Mouse (Mus musculus) heart, adult 2 months (tissue): Measurements from ENCODE around the gene Ppp3ca. TPM values are rescaled to one million over a fixed set of nuclear protein-coding genes. Genes with fewer than 3 reads are reported as not detected.

Experiments used
- DNase-seq, 2 experiments: peaks; one replicate each; pipeline ENCODE4 v3.0.0; 2021
- H3K27ac ChIP-seq: fragments of 200-600 bp; 2 replicates; pipeline ENCODE4 v1.8.1; 2022
- H3K27me3 ChIP-seq: fragments of 200-500 bp; 2 replicates; pipeline ENCODE4 v1.6.1; 2012; ENCODE audit warnings: mild to moderate bottlenecking, low read length, inconsistent platforms, mixed read lengths; ENCODE audit not compliant: control insufficient read depth, insufficient read depth
- H3K36me3 ChIP-seq: fragments of 200-500 bp; 2 replicates; pipeline ENCODE4 v1.6.1; 2012; ENCODE audit warnings: low read length, inconsistent platforms; ENCODE audit not compliant: control insufficient read depth, insufficient read depth
- H3K4me1 ChIP-seq: fragments of 200-500 bp; 2 replicates; pipeline ENCODE4 v1.6.1; 2011; ENCODE audit warnings: low read length; ENCODE audit not compliant: control insufficient read depth, insufficient read depth
- H3K4me3 ChIP-seq: fragments of 200-600 bp; 2 replicates; pipeline ENCODE4 v1.8.1; 2022
- H3K79me2 ChIP-seq: fragments of 200-500 bp; replicated peaks from 2 replicates; pipeline ENCODE4 v1.6.1; 2012; ENCODE audit warnings: mild to moderate bottlenecking, inconsistent platforms, low read length, moderate library complexity, mixed read lengths; ENCODE audit not compliant: control insufficient read depth, insufficient read depth
- H3K9ac ChIP-seq: fragments of 200-500 bp; 2 replicates; pipeline ENCODE4 v1.6.1; 2012; ENCODE audit warnings: low read depth, mild to moderate bottlenecking, control low read depth, inconsistent platforms, low read length, mixed read lengths
- CTCF ChIP-seq: fragments of 200-600 bp; IDR thresholded peaks from 2 replicates; pipeline ENCODE4 v1.8.1; 2022; ENCODE audit warnings: antibody characterized with exemption, mild to moderate bottlenecking, moderate library complexity
- EP300 ChIP-seq: fragments of 200-500 bp; IDR thresholded peaks from 2 replicates; pipeline ENCODE4 v1.6.1; 2011; ENCODE audit warnings: low read depth, low read length, control low read depth; ENCODE audit not compliant: insufficient read depth
- POLR2A ChIP-seq: fragments of 200-500 bp; IDR thresholded peaks from 2 replicates; pipeline ENCODE4 v1.6.1; 2011; ENCODE audit warnings: mild to moderate bottlenecking, low read depth, low read length, control low read depth; ENCODE audit not compliant: insufficient read depth
- WGBS: fragments of 180-500 bp; shearing (Covaris S2); methylation state at CpG from one replicate; pipeline ENCODE4 v1.1.7; 2018; 5-methylcytosine and 5-hydroxymethylcytosine counted together
- intact Hi-C: fragments of 180-260 bp; cut with DNase I; formaldehyde crosslinking; loops from one replicate; pipeline ENCODE4 v1.15.1; 2025
- polyA plus RNA-seq: library from polyadenylated mRNA; depleted of rRNA; stranded (reverse); fragments of >200 nt; gene quantifications from 2 replicates; pipeline ENCODE4 v1.2.3, GENCODE M21; 2012
- total RNA-seq, 2 experiments: library from RNA; stranded (reverse); gene quantifications; 2 replicates each; pipeline ENCODE4 v1.2.3; 2021

The Ppp3ca gene
- total and polyA plus RNA-seq, 3 experiments, result 18.3 to 44.3 (median 41.7) TPM

GRCm38 (mm10) chr3:136829109-136829508 lies 159.2 kb downstream of the Ppp3ca start:
- Histone ChIP-seq H3K27ac (no peak overlapping the region), H3K4me3 (no peak overlapping the region), H3K9ac (no peak overlapping the region), H3K4me1 (peaks cover 6% of the 10 kb centered on the region), H3K79me2 (no peaks in the 10 kb centered on the region; the same call in 1 of the 2 replicates), H3K36me3 (peaks cover 3% of the 10 kb centered on the region; the same call in 1 of the 2 replicates), H3K27me3 (no peaks in the 10 kb centered on the region)
- TF ChIP-seq CTCF (no peak), POLR2A (no peak), EP300 (no peak)
- 94% methylated on average over 5 of the region's 5 CpGs for WGBS
- DNase-seq, result no peak
- intact Hi-C loops, result no loop called here

GRCm38 (mm10) chr3:136830687-136831220 lies 160.8 kb downstream of the Ppp3ca start:
- WGBS, result 73% methylated on average over 12 of the region's 12 CpGs
- no peaks in the 10 kb centered on the region; the same call in 1 of the 2 replicates for H3K79me2 ChIP-seq
- DNase-seq, result peak in 1 of 2 experiments; percentile 23
- H3K36me3 ChIP-seq, result peaks cover 5% of the 10 kb centered on the region; the same call in 1 of the 2 replicates
- intact Hi-C loops, result no loop called here
- H3K27me3 ChIP-seq, result no peaks in the 10 kb centered on the region
- no peak overlapping the region for H3K9ac ChIP-seq
- no peak for TF ChIP-seq EP300
- TF ChIP-seq POLR2A, result no peak
- no peak for TF ChIP-seq CTCF
- H3K4me3 ChIP-seq, result no peak overlapping the region
- H3K27ac ChIP-seq, result no peak overlapping the region
- H3K4me1 ChIP-seq, result peaks cover 10% of the 10 kb centered on the region

GRCm38 (mm10) chr3:136833003-136833745 lies 163.2 kb downstream of the Ppp3ca start:
- TF ChIP-seq CTCF, result no peak
- TF ChIP-seq POLR2A, result no peak
- TF ChIP-seq EP300, result no peak
- intact Hi-C loops, result no loop called here
- peak overlapping the region; percentile 36 for H3K27ac ChIP-seq
- H3K4me1 ChIP-seq, result peaks cover 18% of the 10 kb centered on the region
- 70% methylated on average over 11 of the region's 11 CpGs for WGBS
- no peak overlapping the region for H3K4me3 ChIP-seq
- no peaks in the 10 kb centered on the region for H3K79me2 ChIP-seq
- no peak for DNase-seq
- H3K27me3 ChIP-seq, result no peaks in the 10 kb centered on the region
- H3K9ac ChIP-seq, result no peak overlapping the region
- peaks cover 9% of the 10 kb centered on the region for H3K36me3 ChIP-seq

- DNase-seq, result peak; percentile 59 to 74
- Histone ChIP-seq H3K27ac (peak overlapping the region; percentile 36), H3K79me2 (no peaks in the 10 kb centered on the region), H3K9ac (no peak overlapping the region), H3K27me3 (no peaks in the 10 kb centered on the region), H3K36me3 (peaks cover 9% of the 10 kb centered on the region), H3K4me1 (peaks cover 18% of the 10 kb centered on the region), H3K4me3 (no peak overlapping the region)
- intact Hi-C loops, result no loop called here
- no peak for TF ChIP-seq CTCF
- TF ChIP-seq POLR2A, result no peak
- 0 out of 2 replicates have a peak, but pooled peaks have one; percentile 8 for TF ChIP-seq EP300
- 33% methylated on average over 4 of the region's 5 CpGs for WGBS
Measured at GRCm38 (mm10) chr3:136833893-136834292, 164.0 kb downstream of the Ppp3ca start.

GRCm38 (mm10) chr3:136835851-136836250 lies 165.9 kb downstream of the Ppp3ca start:
- intact Hi-C loops, result no loop called here
- Histone ChIP-seq H3K27ac (no peak overlapping the region; the same call in 1 of the 2 replicates), H3K79me2 (0 out of 2 replicates have a peak, but pooled peaks cover 1% of the 10 kb centered on the region), H3K27me3 (no peaks in the 10 kb centered on the region), H3K9ac (no peak overlapping the region), H3K4me3 (no peak overlapping the region), H3K4me1 (peaks cover 18% of the 10 kb centered on the region), H3K36me3 (peaks cover 9% of the 10 kb centered on the region)
- WGBS, result 68% methylated on average over 9 of the region's 9 CpGs
- DNase-seq, result no peak
- TF ChIP-seq POLR2A, result no peak
- TF ChIP-seq EP300, result no peak
- no peak for TF ChIP-seq CTCF

- Histone ChIP-seq H3K4me3 (no peak overlapping the region), H3K79me2 (0 out of 2 replicates have a peak, but pooled peaks cover 1% of the 10 kb centered on the region), H3K4me1 (peaks cover 18% of the 10 kb centered on the region), H3K9ac (no peak overlapping the region), H3K27ac (peak overlapping the region; percentile 36), H3K36me3 (peaks cover 9% of the 10 kb centered on the region), H3K27me3 (no peaks in the 10 kb centered on the region)
- no peak for TF ChIP-seq POLR2A
- no peak for TF ChIP-seq EP300
- no peak for TF ChIP-seq CTCF
- WGBS, result 24% methylated on average over 17 of the region's 17 CpGs
- peak in 1 of 2 experiments; percentile 18 for DNase-seq
- intact Hi-C loops, result no loop called here
Measured at GRCm38 (mm10) chr3:136836319-136837193, 166.6 kb downstream of the Ppp3ca start.
